Comparison of ENCODE assay signal across 9 mouse cellular contexts in genomic region chr3:82029229-82029628, GRCm38 (mm10). TPM values are rescaled to one million over a fixed set of nuclear protein-coding genes. Genes with fewer than 3 reads are reported as not detected.
DNase-seq lines count a peak whose midpoint lies in the region; ATAC-seq lines count a peak whose summit lies in the region.
"Had no signal": no experiment of that assay in that cellular context is flagged by ENCODE, and none has a peak within 500 bp of the region (broad histone marks: within the 10 kb centered on the region; RNA-seq: fewer than 3 reads in every experiment).

No protein-coding gene starts in this region.

- DNase-seq in heart, adult 18-20 months: peak; percentile 39 to 41
- DNase-seq in heart, postnatal 25 days (ENCODE audit: low spot score): no peak
- peak; percentile 50 to 57 for DNase-seq in B cell, adult 2 months
- DNase-seq in brain, adult 2 months (ENCODE audit: low read depth, low spot score): peak; percentile 89
- DNase-seq in forebrain, embryonic 14.5 days (ENCODE audit: low spot score): peak; percentile 81

- WGBS in forebrain, embryonic 14.5 days: 2% methylated on average over 3 of the region's 3 CpGs
- WGBS in kidney, embryonic 16.5 days: 3% methylated on average over 3 of the region's 3 CpGs
- WGBS in midbrain, embryonic 12.5 days: 2% methylated on average over 3 of the region's 3 CpGs

- no peak overlapping the region for H3K9ac ChIP-seq in forebrain, embryonic 14.5 days (ENCODE audit: low read length)
- no peak overlapping the region for H3K9ac ChIP-seq in kidney, embryonic 16.5 days (replicated peaks; ENCODE audit: low read length)
- H3K9ac ChIP-seq in midbrain, embryonic 12.5 days (replicated peaks): no peak overlapping the region
- H3K9ac ChIP-seq: limb, embryonic 12.5 days had no signal

- H3K9me3 ChIP-seq in forebrain, embryonic 14.5 days (replicated peaks; ENCODE audit: control insufficient read depth, low read length): no peaks in the 10 kb centered on the region
- H3K9me3 ChIP-seq in kidney, embryonic 16.5 days (ENCODE audit: low read length): no peaks in the 10 kb centered on the region
- no peaks in the 10 kb centered on the region for H3K9me3 ChIP-seq in midbrain, embryonic 12.5 days
- H3K9me3 ChIP-seq: limb, embryonic 12.5 days had no signal

- intact Hi-C loops in heart, postnatal 25 days (cut with DNase I): no loop called here

- peaks cover 6% of the 10 kb centered on the region; the same call in 1 of the 2 replicates for H3K36me3 ChIP-seq in forebrain, embryonic 14.5 days (ENCODE audit: control insufficient read depth, insufficient read depth, low read length)
- no peaks in the 10 kb centered on the region for H3K36me3 ChIP-seq in kidney, embryonic 16.5 days (ENCODE audit: insufficient read depth, low read length)
- H3K36me3 ChIP-seq in midbrain, embryonic 12.5 days: no peaks in the 10 kb centered on the region
- H3K36me3 ChIP-seq: limb, embryonic 12.5 days had no signal

- ATAC-seq in forebrain, embryonic 14.5 days: peak; percentile 90
- peak; percentile 81; the same call in 1 of the 2 replicates for ATAC-seq in kidney, embryonic 16.5 days (ENCODE audit: low FRiP score, low TSS enrichment)
- ATAC-seq in midbrain, embryonic 12.5 days (ENCODE audit: low FRiP score, low read depth): peak; percentile 83
- no peak for ATAC-seq in erythroblast, adult 5-6 weeks (replicated peaks; ENCODE audit: low FRiP score, poor library complexity, severe bottlenecking)

- H3K4me3 ChIP-seq in forebrain, embryonic 14.5 days (ENCODE audit: low read depth, low read length): no peak overlapping the region
- H3K4me3 ChIP-seq in kidney, embryonic 16.5 days (ENCODE audit: low read length): no peak overlapping the region
- no peak overlapping the region for H3K4me3 ChIP-seq in midbrain, embryonic 12.5 days
- H3K4me3 ChIP-seq: limb, embryonic 12.5 days had no signal

- no peaks in the 10 kb centered on the region for H3K4me1 ChIP-seq in forebrain, embryonic 14.5 days (ENCODE audit: control insufficient read depth, insufficient read depth, low read length)
- no peaks in the 10 kb centered on the region for H3K4me1 ChIP-seq in kidney, embryonic 16.5 days (ENCODE audit: insufficient read depth, low read length)
- no peaks in the 10 kb centered on the region for H3K4me1 ChIP-seq in midbrain, embryonic 12.5 days
- H3K4me1 ChIP-seq: limb, embryonic 12.5 days had no signal

- H3K27me3 ChIP-seq in forebrain, embryonic 14.5 days (replicated peaks; ENCODE audit: control insufficient read depth, insufficient read depth, low read length): no peaks in the 10 kb centered on the region
- H3K27me3 ChIP-seq in kidney, embryonic 16.5 days (ENCODE audit: insufficient read depth, low read length): no peaks in the 10 kb centered on the region
- H3K27me3 ChIP-seq in midbrain, embryonic 12.5 days: no peaks in the 10 kb centered on the region

- no peak overlapping the region for H3K4me2 ChIP-seq in forebrain, embryonic 14.5 days (ENCODE audit: low read length)
- no peak overlapping the region for H3K4me2 ChIP-seq in kidney, embryonic 16.5 days (replicated peaks; ENCODE audit: low read depth, low read length)
- H3K4me2 ChIP-seq in midbrain, embryonic 12.5 days (replicated peaks): no peak overlapping the region
- H3K4me2 ChIP-seq: limb, embryonic 12.5 days had no signal

- no peak overlapping the region for H3K27ac ChIP-seq in forebrain, embryonic 14.5 days (ENCODE audit: low read depth, low read length)
- no peak overlapping the region for H3K27ac ChIP-seq in kidney, embryonic 16.5 days (ENCODE audit: low read length)
- no peak overlapping the region for H3K27ac ChIP-seq in midbrain, embryonic 12.5 days (replicated peaks)
- H3K27ac ChIP-seq: limb, embryonic 12.5 days had no signal

RNA-seq across cellular contexts. Expression of gene Gucy1b1, which starts 45.3 kb away (rescaled TPM):
- total RNA-seq in heart, adult 18-20 months (2021): 10 to 100 TPM; 10.3 to 12.0 TPM
- total RNA-seq in heart, postnatal 25 days (2021): 10 to 100 TPM; 13.0 to 17.8 TPM
- polyA plus RNA-seq in forebrain, embryonic 14.5 days (2014; fragmentation: Nextera tagmentation; extraction: Ambion mirVana): 38.8 and 57.7 TPM in 2 replicates
- 38.0 and 39.8 TPM in 2 replicates for polyA plus RNA-seq in kidney, embryonic 16.5 days (2015; fragmentation: Nextera tagmentation; extraction: Ambion mirVana)
- polyA plus RNA-seq in midbrain, embryonic 12.5 days (2016; fragmentation: Nextera tagmentation; extraction: Ambion mirVana): 11.0 and 11.1 TPM in 2 replicates
- total RNA-seq in erythroblast, adult 5-6 weeks (2015; ENCODE audit: low replicate concordance): 8.5 TPM in 1 of 2 replicates, not detected in the other
- total RNA-seq in erythroblast, adult 5-6 weeks (2017; ENCODE audit: low replicate concordance): not detected in 2 replicates

RNA-seq across cellular contexts. Expression of gene Asic5, which starts 47.1 kb away (rescaled TPM):
- not detected for total RNA-seq in heart, adult 18-20 months (2021)
- total RNA-seq in heart, postnatal 25 days (2021): not detected
- polyA plus RNA-seq in forebrain, embryonic 14.5 days (2014; fragmentation: Nextera tagmentation; extraction: Ambion mirVana): not detected in 2 replicates
- 0.12 TPM in 1 of 2 replicates, not detected in the other for polyA plus RNA-seq in kidney, embryonic 16.5 days (2015; fragmentation: Nextera tagmentation; extraction: Ambion mirVana)
- not detected in 2 replicates for polyA plus RNA-seq in midbrain, embryonic 12.5 days (2016; fragmentation: Nextera tagmentation; extraction: Ambion mirVana)
- not detected in 2 replicates for total RNA-seq in erythroblast, adult 5-6 weeks (2015; ENCODE audit: low replicate concordance)
- not detected in 2 replicates for total RNA-seq in erythroblast, adult 5-6 weeks (2017; ENCODE audit: low replicate concordance)
- polyA plus RNA-seq: limb, embryonic 12.5 days had no signal

RNA-seq across cellular contexts. Expression of gene Tdo2, which starts 53.2 kb away (rescaled TPM):
- not detected for total RNA-seq in heart, adult 18-20 months (2021)
- not detected for total RNA-seq in heart, postnatal 25 days (2021)
- 0.71 and 1.5 TPM in 2 replicates for polyA plus RNA-seq in forebrain, embryonic 14.5 days (2014; fragmentation: Nextera tagmentation; extraction: Ambion mirVana)
- polyA plus RNA-seq in kidney, embryonic 16.5 days (2015; fragmentation: Nextera tagmentation; extraction: Ambion mirVana): 0.07 and 0.19 TPM in 2 replicates
- not detected in 2 replicates for polyA plus RNA-seq in midbrain, embryonic 12.5 days (2016; fragmentation: Nextera tagmentation; extraction: Ambion mirVana)
- not detected in 2 replicates for total RNA-seq in erythroblast, adult 5-6 weeks (2015; ENCODE audit: low replicate concordance)
- not detected in 2 replicates for total RNA-seq in erythroblast, adult 5-6 weeks (2017; ENCODE audit: low replicate concordance)
